Mouse (Mus musculus) erythroblast, embryonic 14.5 days (primary cell): ENCODE results near the gene Kpna4.

Experiments
- GATA1 ChIP-seq: IDR thresholded peaks from 2 replicates; pipeline ENCODE4 v1.6.1; 2012; ENCODE audit warnings: low read length, inconsistent platforms, mixed read lengths
- TAL1 ChIP-seq: IDR thresholded peaks from 3 replicates; pipeline ENCODE4 v1.6.1; 2012; ENCODE audit warnings: low read length, inconsistent platforms, mixed read lengths

DNA sequence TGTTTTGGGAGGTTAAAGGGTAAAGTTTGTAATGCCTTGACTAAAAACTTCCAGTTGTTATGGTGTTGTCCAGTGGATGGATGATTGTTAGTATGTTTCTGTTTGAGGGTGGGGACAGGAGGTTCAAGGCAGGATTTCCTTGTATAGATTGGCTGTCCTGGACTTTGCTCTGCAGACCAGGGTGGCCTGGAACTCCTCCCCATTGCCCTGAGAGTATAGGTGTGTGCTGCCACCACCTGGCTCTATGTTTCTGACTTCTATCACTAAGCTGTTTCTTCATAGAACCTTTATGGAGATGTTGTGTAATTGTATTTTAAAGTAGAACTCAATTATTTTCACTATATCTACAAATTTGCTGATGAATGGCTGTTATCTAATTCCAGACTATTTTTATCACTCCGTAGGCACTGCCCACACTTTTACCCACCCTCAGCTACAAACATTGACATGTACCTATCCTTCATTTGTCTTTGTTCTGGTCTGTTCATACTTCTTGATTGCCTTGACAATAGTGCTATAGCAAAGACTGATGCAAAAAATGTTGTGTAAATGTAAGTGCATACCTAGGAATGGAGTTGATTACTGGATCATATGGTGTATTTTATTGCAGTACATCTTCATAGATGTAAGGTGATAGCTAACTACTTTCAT, 100.7 kb downstream of the Kpna4 start:
- TF ChIP-seq GATA1 (no peak), TAL1 (no peak)
